Mouse (Mus musculus): ENCODE data around the gene Zfp451. TPM values are rescaled to one million over a fixed set of nuclear protein-coding genes. Genes with fewer than 3 reads are reported as not detected.

Zfp451 gene
- polyA plus RNA-seq (2017; shearing (Covaris generic)): 23.9 TPM

DNA sequence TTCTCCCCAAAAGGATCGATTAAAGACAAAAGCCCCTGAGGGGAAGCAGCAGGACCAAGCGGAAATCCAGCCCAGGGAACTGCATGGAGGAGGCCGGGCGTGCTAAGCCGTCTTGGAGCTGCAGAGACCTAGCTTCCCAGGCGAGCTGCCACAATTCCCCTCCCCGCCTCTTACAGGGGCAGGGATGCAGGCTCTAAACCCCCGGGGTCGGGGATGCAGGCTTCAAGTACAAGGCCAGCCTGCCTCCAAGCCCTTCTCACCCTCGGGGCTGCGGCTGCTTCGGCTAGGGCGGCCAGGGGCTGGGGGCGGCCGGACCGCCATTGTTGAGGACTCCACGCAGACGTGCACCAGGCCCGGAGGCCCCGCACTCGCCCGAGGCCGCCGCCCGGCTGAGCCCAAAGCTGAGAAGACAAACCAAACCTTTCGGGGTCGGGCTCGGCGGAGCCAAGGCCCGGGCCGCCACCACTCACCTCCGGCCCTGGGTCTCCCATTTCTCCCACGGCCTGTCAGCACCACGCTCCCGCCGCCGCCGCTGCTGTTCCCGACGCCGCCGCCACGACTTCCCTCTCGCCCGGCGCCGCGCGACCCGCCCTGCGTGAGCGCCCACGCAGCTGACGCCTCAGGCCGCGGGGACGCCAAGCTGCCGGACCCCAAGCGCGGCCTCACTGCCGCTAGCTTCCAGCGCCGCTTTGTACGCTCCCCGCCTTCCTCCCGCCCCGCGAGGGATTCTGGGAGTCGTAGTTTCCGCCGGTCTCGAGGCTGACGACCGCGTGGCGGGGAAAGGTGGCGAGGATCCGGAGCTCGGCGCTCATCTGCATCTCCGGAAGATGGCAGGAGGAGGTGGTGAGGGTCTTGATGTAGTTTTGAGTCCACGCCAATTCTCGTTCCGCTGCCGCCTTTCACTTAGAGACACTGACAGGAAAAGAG lies at the start of gene Zfp451:
Gene Zfp451, minus strand, starts transcription at position 728 of the 927 bp plus-strand sequence.

DNA sequence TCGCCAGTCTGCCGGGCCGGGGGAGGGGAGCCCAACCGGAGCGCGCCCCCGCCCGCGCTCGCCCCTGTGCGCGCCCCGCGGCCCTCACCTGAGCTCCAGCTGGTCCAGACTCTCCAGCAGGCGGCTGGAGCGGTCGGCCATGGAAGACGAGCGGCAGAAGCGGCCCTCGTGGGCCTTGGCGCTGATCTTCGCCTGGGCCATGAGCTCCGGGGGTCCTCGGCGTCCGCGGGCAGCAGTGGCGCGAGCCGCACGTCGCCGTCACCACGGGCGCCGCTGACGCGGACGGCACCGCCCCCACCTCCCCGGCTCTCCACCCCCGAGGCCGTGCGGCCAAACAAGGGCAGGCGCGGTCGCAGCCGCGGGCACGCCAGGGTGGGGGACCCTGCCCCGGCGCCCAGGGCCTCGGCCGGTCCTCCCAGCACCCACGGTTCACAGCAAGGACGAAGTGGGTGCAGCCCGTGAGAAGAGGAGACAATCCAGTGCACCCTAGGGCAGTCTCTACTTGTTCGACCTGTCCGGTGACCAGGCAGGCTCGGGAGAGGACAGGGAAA lies 56.8 kb downstream of the Zfp451 start, which contains the start of gene Bag2:
Gene Bag2, minus strand, starts transcription at position 305 of the 551 bp plus-strand sequence.

DNA sequence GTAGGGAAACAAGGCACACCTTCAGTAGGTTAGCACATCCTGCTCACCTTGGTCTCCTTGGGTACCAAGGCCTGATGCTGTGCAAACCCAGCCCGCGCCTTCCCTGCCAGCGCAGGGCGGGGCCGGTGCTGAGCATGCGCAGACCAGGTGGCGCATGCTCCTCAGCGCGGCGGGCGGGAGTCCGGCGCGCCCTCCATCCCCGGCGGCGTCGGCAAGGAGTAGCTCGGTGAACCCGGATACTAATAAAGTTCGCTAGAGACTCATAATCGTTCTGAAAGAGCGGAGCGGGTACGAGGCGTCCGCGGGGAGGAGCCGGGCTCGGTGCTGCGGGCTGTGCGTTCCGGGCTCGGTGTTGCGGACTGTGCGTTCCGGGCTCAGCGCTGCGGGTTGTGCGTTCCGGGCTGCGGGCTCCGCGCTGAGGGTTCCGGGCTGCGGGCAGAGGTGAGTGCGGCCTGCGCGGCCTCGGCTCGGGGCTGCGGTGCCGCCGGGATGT lies 94.6 kb downstream of the Zfp451 start, which contains the start of gene Rab23:
Gene Rab23, plus strand, starts transcription at position 155 of the 493 bp plus-strand sequence.

Other genes starting within 250 kb of the Zfp451 start
- 8.8 TPM for gene Prim2, start 144.8 kb downstream of the Zfp451 start, polyA plus RNA-seq (2017; shearing (Covaris generic))
- gene Rab23, start 94.7 kb downstream of the Zfp451 start, polyA plus RNA-seq (2017; shearing (Covaris generic)): 13.6 TPM
- gene Bag2, start 56.8 kb downstream of the Zfp451 start, polyA plus RNA-seq (2017; shearing (Covaris generic)): 3.4 TPM
- gene Bend6, start 93.2 kb upstream of the Zfp451 start, polyA plus RNA-seq (2017; shearing (Covaris generic)): 0.44 TPM
- 2.7 TPM for gene Dst, start 93.6 kb upstream of the Zfp451 start, polyA plus RNA-seq (2017; shearing (Covaris generic))

Data from effector memory CD4-positive, alpha-beta T cell, adult 5 months (primary cell).